Mouse (Mus musculus) ES-Bruce4 (cell line): Measurements from ENCODE around the gene Marveld3. TPM values are rescaled to one million over a fixed set of nuclear protein-coding genes. Genes with fewer than 3 reads are reported as not detected.

Source experiments
- H3K27ac ChIP-seq: 2 replicates; pipeline ENCODE4 v1.5.1; 2012; ENCODE audit warnings: low read length, inconsistent platforms; ENCODE audit not compliant: insufficient read depth
- H3K27me3 ChIP-seq: 2 replicates; pipeline ENCODE4 v1.6.1; 2012; ENCODE audit warnings: mild to moderate bottlenecking, low read length, inconsistent platforms; ENCODE audit not compliant: control insufficient read depth, poor library complexity, insufficient read depth, severe bottlenecking
- H3K36me3 ChIP-seq: 2 replicates; pipeline ENCODE4 v1.6.1; 2012; ENCODE audit warnings: inconsistent platforms, mild to moderate bottlenecking, low read length, moderate library complexity; ENCODE audit not compliant: control insufficient read depth, poor library complexity, insufficient read depth, severe bottlenecking
- H3K4me1 ChIP-seq: one replicate; pipeline ENCODE4 v1.8.1; 2011; ENCODE audit warnings: low read length; ENCODE audit not compliant: control insufficient read depth, insufficient read depth
- H3K4me3 ChIP-seq: 2 replicates; pipeline ENCODE4 v1.5.1; 2011; ENCODE audit warnings: low read depth, mild to moderate bottlenecking, low read length
- H3K9ac ChIP-seq: 2 replicates; pipeline ENCODE4 v1.6.1; 2012; ENCODE audit warnings: low read depth, mild to moderate bottlenecking, inconsistent platforms; ENCODE audit not compliant: poor library complexity, severe bottlenecking
- H3K9me3 ChIP-seq: replicated peaks from 2 replicates; pipeline ENCODE4 v1.6.1; 2012; ENCODE audit warnings: mild to moderate bottlenecking, low read length, inconsistent platforms; ENCODE audit not compliant: control insufficient read depth, poor library complexity, insufficient read depth, severe bottlenecking
- CTCF ChIP-seq: IDR thresholded peaks from one replicate; pipeline ENCODE4 v1.8.1; 2011; ENCODE audit warnings: low read depth, low read length
- EP300 ChIP-seq: IDR thresholded peaks from 2 replicates; pipeline ENCODE4 v1.6.1; 2011; ENCODE audit warnings: low read depth, low read length; ENCODE audit not compliant: insufficient read depth
- POLR2A ChIP-seq: IDR thresholded peaks from one replicate; pipeline ENCODE4 v1.8.1; 2011; ENCODE audit warnings: low read length; ENCODE audit not compliant: insufficient read depth
- polyA plus RNA-seq: library from polyadenylated mRNA; stranded (reverse); fragments of >200 nt; gene quantifications from 2 replicates; pipeline ENCODE4 v1.2.4, GENCODE M21; 2011; ENCODE audit warnings: low read depth; ENCODE audit not compliant: missing spikeins, insufficient read depth, insufficient read length

The Marveld3 gene
- polyA plus RNA-seq, 1 experiment, result 9.3 TPM

DNA sequence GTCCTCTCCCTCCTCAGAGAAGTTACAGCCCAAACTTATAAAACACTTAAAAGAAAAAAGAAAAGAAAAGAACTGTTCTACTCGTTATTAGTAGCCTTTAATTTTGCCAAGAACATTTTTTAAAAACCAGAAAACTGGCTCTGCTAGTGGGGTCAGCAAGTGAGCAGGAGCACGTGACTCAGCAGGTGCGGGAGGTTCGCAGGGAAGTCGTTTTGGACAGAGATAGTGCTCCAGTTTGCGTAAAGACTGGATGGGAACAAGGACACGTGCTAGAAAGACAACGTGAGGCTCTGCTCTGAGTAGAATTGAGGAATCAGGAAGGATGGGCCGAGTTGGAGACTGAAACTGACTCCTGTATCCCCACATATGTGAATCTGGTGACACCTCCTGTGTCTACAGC lies 893 bp upstream of the Marveld3 start:
- Histone ChIP-seq H3K9ac (no peak overlapping the region), H3K9me3 (no peaks in the 10 kb centered on the region), H3K36me3 (no peaks in the 10 kb centered on the region), H3K27ac (no peak overlapping the region), H3K4me3 (no peak overlapping the region), H3K27me3 (peaks cover 9% of the 10 kb centered on the region), H3K4me1 (no peaks in the 10 kb centered on the region)
- TF ChIP-seq EP300 (no peak), POLR2A (no peak), CTCF (no peak)

DNA sequence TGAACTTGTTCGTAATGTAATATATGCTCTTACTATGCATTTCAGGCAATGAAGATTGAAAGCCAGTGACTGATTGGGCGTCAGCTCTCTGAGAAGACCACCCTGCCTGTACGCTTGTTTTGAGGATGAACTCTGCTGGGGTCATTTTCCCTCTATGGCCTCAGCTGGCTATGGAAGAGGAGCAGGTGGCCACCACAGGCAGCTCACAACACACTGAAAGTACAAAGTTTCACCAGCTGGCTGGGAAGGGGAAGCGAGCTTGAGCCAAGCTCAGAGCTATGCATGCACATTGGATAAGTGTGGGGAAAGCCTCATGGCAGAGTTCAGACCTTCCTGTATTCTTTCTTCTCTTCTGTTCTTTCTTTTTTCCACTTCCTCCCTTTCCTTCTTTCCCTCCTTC lies 2.9 kb downstream of the Marveld3 start:
- TF ChIP-seq CTCF, result no peak
- no peak for TF ChIP-seq POLR2A
- TF ChIP-seq EP300, result no peak
- H3K36me3 ChIP-seq, result no peaks in the 10 kb centered on the region
- no peak overlapping the region for H3K9ac ChIP-seq
- no peak overlapping the region for H3K27ac ChIP-seq
- no peak overlapping the region for H3K4me3 ChIP-seq
- H3K27me3 ChIP-seq, result peaks cover 9% of the 10 kb centered on the region
- H3K9me3 ChIP-seq, result no peaks in the 10 kb centered on the region
- H3K4me1 ChIP-seq, result peaks cover 2% of the 10 kb centered on the region

DNA sequence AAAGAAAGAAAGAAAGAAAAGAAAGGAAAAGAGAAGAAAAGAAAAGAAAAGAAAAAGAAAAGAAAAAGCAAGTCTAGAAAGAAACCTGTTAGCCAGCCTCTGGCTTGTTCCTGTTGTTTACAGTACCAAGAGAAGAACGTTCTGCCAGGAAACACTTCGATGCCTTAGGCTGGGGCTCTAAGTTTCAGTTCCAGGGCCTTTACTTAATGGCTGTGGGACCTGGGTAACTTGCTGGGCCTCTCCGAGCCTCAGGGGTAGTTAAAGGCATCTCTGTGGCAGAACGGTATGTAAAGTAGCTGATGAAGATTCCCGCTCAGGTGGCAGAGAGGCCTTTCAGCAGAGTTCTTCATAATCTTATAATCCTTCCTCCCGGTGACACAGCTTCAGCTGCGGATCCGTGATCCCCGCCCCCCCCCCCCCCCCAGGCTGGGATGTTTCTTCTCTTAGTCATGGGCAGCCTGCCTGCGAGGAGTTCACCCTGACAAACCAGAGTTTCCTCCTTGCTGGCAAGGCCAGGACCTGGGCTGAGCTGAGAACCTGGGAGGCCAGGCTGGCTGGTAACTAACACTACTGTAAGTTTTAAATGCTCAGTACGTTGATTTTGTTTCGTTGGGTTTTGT lies 3.9 kb downstream of the Marveld3 start:
- H3K4me3 ChIP-seq, result no peak overlapping the region
- peaks cover 2% of the 10 kb centered on the region for H3K4me1 ChIP-seq
- H3K27me3 ChIP-seq, result peaks cover 9% of the 10 kb centered on the region
- no peaks in the 10 kb centered on the region for H3K36me3 ChIP-seq
- peak overlapping the region; percentile 80 for H3K27ac ChIP-seq
- TF ChIP-seq EP300 (no peak), POLR2A (no peak), CTCF (no peak)
- peak overlapping the region; percentile 41 for H3K9ac ChIP-seq
- H3K9me3 ChIP-seq, result no peaks in the 10 kb centered on the region

DNA sequence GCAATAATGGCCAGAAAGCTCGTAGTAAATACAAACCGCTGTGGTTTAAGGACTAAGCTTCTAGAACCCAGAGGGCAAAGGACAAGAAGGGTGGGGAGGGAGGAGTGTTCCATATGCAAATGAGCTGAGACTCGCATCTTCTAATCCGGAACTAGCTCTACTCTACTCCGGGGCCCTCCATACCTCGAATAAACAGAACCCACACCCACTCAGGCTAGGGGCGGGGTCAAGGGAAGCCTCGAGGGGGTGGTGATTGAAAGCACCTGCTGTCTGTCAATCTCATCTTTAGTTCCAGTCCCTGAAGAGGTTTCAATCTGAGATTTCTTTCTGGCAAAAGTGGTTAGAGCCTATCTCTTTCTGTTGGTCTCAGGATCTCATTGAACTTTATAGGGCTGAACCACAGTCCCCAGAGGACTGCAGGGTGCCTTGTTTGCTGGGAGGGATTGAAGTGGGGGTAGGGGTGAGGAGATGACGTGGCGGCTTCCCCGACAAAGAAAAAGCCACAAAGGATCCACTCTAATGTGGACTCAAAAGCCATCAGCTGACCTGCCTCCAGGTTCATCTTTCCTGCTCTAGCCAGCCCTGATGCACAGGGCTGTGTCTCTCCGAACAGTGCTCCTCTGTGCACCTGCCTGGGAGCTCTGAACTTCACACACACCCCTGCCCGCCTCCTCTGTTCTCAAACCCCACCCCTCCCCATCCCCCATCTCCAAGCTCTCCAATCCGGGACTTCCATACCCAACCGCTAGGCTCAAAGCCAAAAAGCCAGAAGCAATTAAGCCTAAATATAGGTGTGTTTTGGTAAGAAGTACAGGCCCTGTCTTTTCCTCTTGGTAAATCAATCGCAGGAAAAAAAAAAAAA lies 4.6 kb downstream of the Marveld3 start:
- peak; percentile 77; the same call in 1 of the 2 replicates for TF ChIP-seq EP300
- TF ChIP-seq CTCF, result no peak
- peak; percentile 30 for TF ChIP-seq POLR2A
- peaks cover 9% of the 10 kb centered on the region for H3K27me3 ChIP-seq
- H3K27ac ChIP-seq, result peak overlapping the region; percentile 74
- H3K4me1 ChIP-seq, result peaks cover 2% of the 10 kb centered on the region
- no peak overlapping the region for H3K9ac ChIP-seq
- H3K36me3 ChIP-seq, result no peaks in the 10 kb centered on the region
- H3K4me3 ChIP-seq, result peak overlapping the region; percentile 24
- no peaks in the 10 kb centered on the region for H3K9me3 ChIP-seq

- Histone ChIP-seq H3K4me3 (no peak overlapping the region), H3K27me3 (peaks cover 2% of the 10 kb centered on the region; the same call in 1 of the 2 replicates), H3K9ac (no peak overlapping the region), H3K27ac (no peak overlapping the region), H3K4me1 (peaks cover 2% of the 10 kb centered on the region), H3K36me3 (no peaks in the 10 kb centered on the region), H3K9me3 (no peaks in the 10 kb centered on the region)
- TF ChIP-seq CTCF, result no peak
- no peak for TF ChIP-seq POLR2A
- no peak for TF ChIP-seq EP300
These were observed 7.5 kb downstream of the Marveld3 start for GRCm38 (mm10) chr8:109954486-109954948.

DNA sequence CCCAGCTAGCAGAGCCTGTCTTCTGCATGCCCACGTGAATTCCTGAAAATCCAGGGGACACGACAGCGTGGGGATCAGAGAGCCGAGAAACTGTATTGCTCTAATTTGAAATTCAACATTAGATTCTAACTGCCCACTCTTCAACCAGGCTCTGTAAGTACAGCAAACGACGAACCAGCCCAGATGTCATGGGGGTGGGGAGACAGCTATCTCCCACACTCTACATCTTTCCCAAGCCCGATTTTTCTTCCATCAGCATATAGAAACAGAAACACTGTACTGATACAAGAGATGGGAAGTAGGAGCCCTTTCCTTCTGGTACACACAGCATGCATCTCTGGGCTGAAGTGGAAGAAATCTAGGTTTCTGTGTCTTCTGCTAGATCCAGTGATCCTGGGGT lies 9.8 kb downstream of the Marveld3 start:
- Histone ChIP-seq H3K27ac (no peak overlapping the region), H3K27me3 (peaks cover 2% of the 10 kb centered on the region; the same call in 1 of the 2 replicates), H3K4me1 (peaks cover 2% of the 10 kb centered on the region), H3K9me3 (no peaks in the 10 kb centered on the region), H3K4me3 (no peak overlapping the region), H3K9ac (no peak overlapping the region), H3K36me3 (no peaks in the 10 kb centered on the region)
- TF ChIP-seq CTCF, result no peak
- TF ChIP-seq POLR2A, result no peak
- no peak for TF ChIP-seq EP300
